Mouse (Mus musculus) brain, embryonic 14.5 days (tissue): ENCODE measurements around the gene Areg. TPM values are rescaled to one million over a fixed set of nuclear protein-coding genes. Genes with fewer than 3 reads are reported as not detected.

Experiments
- DNase-seq: peaks from one replicate; pipeline ENCODE4 v3.0.0-alpha.2; 2011; ENCODE audit warnings: low read depth
- CTCF ChIP-seq: fragments of 200-500 bp; IDR thresholded peaks from 2 replicates; pipeline ENCODE4 v1.5.1; 2012; ENCODE audit warnings: inconsistent platforms, mild to moderate bottlenecking, moderate library complexity, borderline replicate concordance; ENCODE audit not compliant: insufficient read depth, insufficient read length; ENCODE audit errors: extremely low read depth
- POLR2A ChIP-seq: fragments of 200-500 bp; IDR thresholded peaks from 2 replicates; pipeline ENCODE4 v1.6.1; 2012; ENCODE audit warnings: mild to moderate bottlenecking, inconsistent platforms, borderline replicate concordance; ENCODE audit not compliant: poor library complexity, insufficient read depth, insufficient read length, severe bottlenecking; ENCODE audit errors: extremely low read depth
- polyA plus RNA-seq: library from polyadenylated mRNA; depleted of rRNA; stranded (reverse); fragments of >200 nt; gene quantifications from 2 replicates; pipeline ENCODE4 v1.2.3, GENCODE M21; 2012; rRNA removed

Areg gene
- polyA plus RNA-seq = 0.08 and 0.15 TPM in 2 replicates

DNA sequence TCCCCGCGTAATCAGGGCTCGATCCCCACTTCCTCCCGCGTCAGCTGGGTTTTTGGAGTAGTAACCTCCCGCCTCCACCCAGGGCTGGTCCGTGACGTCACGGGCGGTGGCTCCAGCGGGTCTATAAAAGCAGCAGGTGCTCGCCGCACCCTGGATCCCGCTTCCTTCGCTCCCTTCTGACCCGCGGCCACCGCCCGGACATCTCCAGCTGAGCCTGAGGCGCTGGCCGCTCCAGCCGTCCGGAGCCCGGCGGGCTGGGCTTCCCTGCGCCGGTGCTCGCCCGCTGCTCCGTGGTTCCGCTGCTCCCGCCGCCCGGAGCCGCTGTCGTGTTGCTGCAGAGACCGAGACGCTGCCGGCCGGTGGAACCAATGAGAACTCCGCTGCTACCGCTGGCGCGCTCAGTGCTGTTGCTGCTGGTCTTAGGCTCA, at the start of gene Areg:
TSS of gene Areg (plus strand) at position 154 of the 428 bp plus-strand sequence.
- TF ChIP-seq CTCF = no peak
- no peak for TF ChIP-seq POLR2A
- peak; percentile 72 for DNase-seq

GRCm38 (mm10) chr5:91090301-91090700, 49.1 kb upstream of the Areg start:
- TF ChIP-seq POLR2A = no peak
- TF ChIP-seq CTCF = no peak
- no peak for DNase-seq

DNA sequence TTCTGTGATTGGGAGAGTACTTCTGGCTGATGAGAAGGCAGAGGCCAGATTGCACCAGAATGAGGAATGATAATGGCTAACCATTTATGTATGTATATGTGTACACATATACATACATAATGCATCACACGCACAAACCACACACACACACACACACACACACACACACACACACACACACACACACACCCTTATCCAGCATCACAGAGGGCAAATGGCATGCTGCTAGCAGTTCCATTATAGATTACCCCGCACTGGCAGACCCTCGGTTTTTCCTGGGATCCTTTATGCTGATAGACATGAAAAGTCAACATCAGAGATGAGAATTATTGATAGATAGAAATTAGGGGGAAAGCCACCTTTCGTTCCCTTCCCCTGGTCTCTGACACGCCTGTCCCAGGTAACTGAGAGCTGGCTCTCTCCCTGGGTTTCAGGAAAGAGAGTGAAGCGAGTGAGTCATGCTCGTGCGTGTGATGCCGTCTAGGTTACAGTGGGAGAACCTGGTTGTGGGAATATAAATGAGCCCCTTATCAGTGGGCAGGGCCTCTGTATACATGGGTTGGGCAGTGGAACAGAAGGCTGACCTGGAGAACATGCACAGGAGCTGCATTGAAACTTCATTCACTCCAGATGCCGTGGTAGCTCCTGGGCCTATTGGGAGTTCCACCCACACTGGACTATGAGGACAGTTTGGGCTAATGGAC, 41.3 kb upstream of the Areg start:
- TF ChIP-seq POLR2A (no peak), CTCF (no peak)

DNA sequence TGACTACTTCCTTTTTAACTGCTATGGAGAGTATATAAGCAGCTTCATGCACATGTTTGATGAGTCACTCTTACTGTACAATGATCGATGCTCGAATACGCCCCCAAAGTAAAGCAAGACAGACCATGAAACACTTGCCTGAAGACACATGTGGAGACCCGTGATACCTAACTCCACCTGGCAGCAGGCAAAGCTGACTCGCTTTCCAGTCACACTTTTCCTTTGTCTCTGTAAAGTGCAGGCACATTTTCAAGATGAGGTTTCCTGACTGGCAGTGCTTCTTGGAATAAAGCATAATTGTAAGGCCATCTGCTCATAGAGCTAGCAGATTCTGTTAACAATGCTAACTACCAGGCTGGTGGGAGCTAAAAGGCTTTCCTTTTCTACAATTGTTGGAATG, 37.7 kb upstream of the Areg start:
- DNase-seq = peak; percentile 11
- TF ChIP-seq POLR2A = no peak
- no peak for TF ChIP-seq CTCF

More for the DNA sequence above, 41.3 kb upstream of the Areg start:
- DNase-seq = no peak

GRCm38 (mm10) chr5:91103943-91104665, 35.3 kb upstream of the Areg start:
- no peak for TF ChIP-seq POLR2A
- peak; percentile 84 for DNase-seq

DNA sequence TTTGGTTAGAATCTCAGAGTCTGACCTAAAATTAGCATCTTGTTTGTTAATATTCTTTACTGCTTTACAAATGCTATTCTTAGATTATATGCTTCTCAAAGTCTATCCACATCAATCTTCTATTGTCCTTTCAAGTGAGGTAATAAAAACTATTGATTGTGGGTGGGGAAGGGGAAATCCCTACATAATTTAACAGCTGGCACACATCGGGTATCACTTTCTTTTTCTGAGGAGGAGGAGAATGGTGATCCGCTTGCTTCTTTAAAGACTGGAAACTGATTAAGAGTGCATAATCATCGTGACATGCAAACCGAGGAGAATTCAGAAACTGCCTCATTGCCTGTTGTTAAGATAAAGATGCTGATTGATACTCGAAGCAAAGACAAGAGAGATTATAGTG, 33.2 kb upstream of the Areg start:
- DNase-seq = no peak
- no peak for TF ChIP-seq CTCF
- TF ChIP-seq POLR2A = no peak

DNA sequence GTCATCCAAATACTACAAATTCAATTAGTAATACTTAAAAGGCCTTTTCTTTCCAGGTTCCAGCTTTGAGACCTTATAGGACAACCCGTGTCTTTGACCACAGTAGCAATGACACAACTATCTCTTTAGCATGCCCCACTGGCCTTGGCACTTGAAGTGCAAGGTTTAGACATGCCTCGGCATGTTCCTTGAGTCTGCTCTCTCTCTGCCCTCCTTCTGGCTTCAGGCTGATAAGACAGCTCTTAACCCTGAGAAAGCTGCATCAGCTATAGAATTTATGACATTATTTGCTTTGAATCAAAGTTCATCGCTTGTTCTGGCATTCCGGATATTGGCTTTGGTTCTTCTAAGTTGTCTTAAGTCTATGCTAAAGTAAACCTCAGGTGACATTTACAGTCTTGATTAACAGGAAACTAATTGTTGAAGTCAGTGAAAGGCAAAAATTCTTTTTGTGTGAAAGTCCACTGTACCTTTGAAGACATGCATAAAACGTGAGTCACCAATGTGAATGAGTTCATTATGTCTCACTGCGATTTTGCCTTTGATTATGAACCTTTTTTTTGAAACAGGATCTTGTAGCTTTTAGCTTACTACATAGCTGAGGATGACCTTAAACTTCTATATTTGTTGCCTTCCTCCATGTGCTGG, 29.3 kb upstream of the Areg start:
- TF ChIP-seq CTCF = no peak
- no peak for TF ChIP-seq POLR2A
- DNase-seq = no peak

GRCm38 (mm10) chr5:91111019-91111418, 28.4 kb upstream of the Areg start:
- DNase-seq = peak; percentile 45
- TF ChIP-seq POLR2A (no peak), CTCF (no peak)

DNA sequence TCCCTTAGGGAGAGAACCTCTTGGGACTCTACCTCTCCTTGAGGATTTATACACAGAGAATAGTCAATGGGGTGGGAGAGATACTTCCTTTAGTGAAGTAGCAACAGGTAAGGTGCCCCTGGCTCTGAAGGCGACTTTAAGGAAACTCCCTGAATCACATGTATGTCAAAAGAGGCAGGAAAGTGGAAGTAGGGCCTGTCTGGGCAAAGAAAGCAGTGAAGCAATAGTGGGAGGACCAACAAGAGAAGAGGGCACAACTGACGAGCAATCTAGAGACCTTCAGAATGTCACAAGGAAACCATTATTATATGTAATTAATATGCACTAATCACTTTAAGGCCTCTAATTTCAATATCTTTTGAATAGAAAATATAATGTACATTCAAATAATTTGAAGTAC, 25.4 kb upstream of the Areg start:
- no peak for DNase-seq
- TF ChIP-seq POLR2A (no peak), CTCF (no peak)

DNA sequence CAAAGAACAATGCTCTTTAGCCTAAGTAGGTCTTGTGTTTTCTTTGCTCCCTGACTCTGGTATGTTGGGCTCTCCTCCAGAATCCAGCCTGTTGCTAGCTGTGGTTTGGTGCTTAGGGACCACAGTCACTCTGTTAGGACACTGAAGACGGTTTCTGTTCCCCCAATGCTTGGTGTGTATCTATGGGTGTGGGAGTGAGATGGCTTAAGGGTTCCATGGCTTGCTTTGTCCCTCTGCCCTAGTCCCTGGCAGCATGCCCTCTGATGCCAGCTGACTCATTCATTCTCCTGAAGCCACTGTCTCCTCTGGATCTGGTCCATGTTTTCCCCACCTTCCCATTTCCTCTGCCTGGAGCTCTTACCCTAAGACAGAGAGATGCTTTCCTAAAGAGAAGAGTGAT, 24.8 kb upstream of the Areg start:
- TF ChIP-seq POLR2A (no peak), CTCF (no peak)
- no peak for DNase-seq

DNA sequence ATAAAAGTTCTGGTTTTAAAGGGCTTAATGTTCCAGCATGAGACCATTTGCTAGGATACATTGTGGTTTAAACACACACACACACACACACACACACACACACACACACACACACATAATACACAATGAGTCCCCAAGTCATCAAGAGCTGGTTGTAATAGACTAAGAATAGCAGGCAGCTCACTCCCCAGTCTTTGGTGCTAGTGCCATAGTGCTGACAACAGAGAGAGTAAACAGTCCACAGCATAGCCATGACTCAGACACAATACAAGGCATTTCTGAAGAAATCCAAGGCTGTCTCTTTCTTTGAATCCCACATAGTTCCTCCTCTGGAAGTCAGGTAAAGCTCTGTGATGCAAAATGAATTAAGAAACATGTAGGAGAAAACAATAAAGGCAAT, 20.8 kb upstream of the Areg start:
- DNase-seq = no peak
- TF ChIP-seq CTCF (no peak), POLR2A (no peak)
